Mouse (Mus musculus) erythroblast, embryonic 14.5 days (primary cell): ENCODE data around the gene Efr3b. TPM values are rescaled to one million over a fixed set of nuclear protein-coding genes. Genes with fewer than 3 reads are reported as not detected.

Experiments used
- H3K27me3 ChIP-seq: 2 replicates; pipeline ENCODE4 v1.6.1; 2012; ENCODE audit warnings: inconsistent platforms; ENCODE audit not compliant: control insufficient read depth
- H3K36me3 ChIP-seq: 2 replicates; pipeline ENCODE4 v1.6.1; 2012; ENCODE audit warnings: mild to moderate bottlenecking, inconsistent platforms; ENCODE audit not compliant: control insufficient read depth
- H3K4me1 ChIP-seq: 2 replicates; pipeline ENCODE4 v1.6.1; 2012; ENCODE audit warnings: inconsistent platforms; ENCODE audit not compliant: control insufficient read depth
- H3K4me3 ChIP-seq: replicated peaks from 2 replicates; pipeline ENCODE3; 2012; ENCODE audit warnings: moderate library complexity, mild to moderate bottlenecking, inconsistent platforms
- H3K9me3 ChIP-seq: 2 replicates; pipeline ENCODE4 v1.6.1; 2012; ENCODE audit warnings: low read length, inconsistent platforms, mixed read lengths; ENCODE audit not compliant: control insufficient read depth
- GATA1 ChIP-seq: IDR thresholded peaks from 2 replicates; pipeline ENCODE4 v1.6.1; 2012; ENCODE audit warnings: low read length, inconsistent platforms, mixed read lengths
- TAL1 ChIP-seq: IDR thresholded peaks from 3 replicates; pipeline ENCODE4 v1.6.1; 2012; ENCODE audit warnings: low read length, inconsistent platforms, mixed read lengths
- polyA plus RNA-seq: library from polyadenylated mRNA; stranded (reverse); fragments of >175 nt; gene quantifications from 2 replicates; pipeline ENCODE4 v1.2.3, GENCODE M21; 2012

Efr3b gene
- polyA plus RNA-seq, 1 experiment: not detected

GRCm38 (mm10) chr12:4020505-4020904, 18.2 kb downstream of the Efr3b start:
- Histone ChIP-seq H3K27me3 (no peaks in the 10 kb centered on the region), H3K4me1 (no peaks in the 10 kb centered on the region), H3K4me3 (no peak overlapping the region), H3K9me3 (no peaks in the 10 kb centered on the region), H3K36me3 (no peaks in the 10 kb centered on the region)
- TF ChIP-seq GATA1: no peak
- no peak for TF ChIP-seq TAL1

GRCm38 (mm10) chr12:4016321-4016720, 22.4 kb downstream of the Efr3b start:
- Histone ChIP-seq H3K9me3 (no peaks in the 10 kb centered on the region), H3K36me3 (no peaks in the 10 kb centered on the region), H3K4me1 (no peaks in the 10 kb centered on the region), H3K27me3 (no peaks in the 10 kb centered on the region), H3K4me3 (no peak overlapping the region)
- no peak for TF ChIP-seq GATA1
- no peak for TF ChIP-seq TAL1

GRCm38 (mm10) chr12:4015741-4016140, 23.0 kb downstream of the Efr3b start:
- TF ChIP-seq GATA1 (no peak), TAL1 (no peak)
- Histone ChIP-seq H3K27me3 (no peaks in the 10 kb centered on the region), H3K9me3 (no peaks in the 10 kb centered on the region), H3K4me3 (no peak overlapping the region), H3K36me3 (no peaks in the 10 kb centered on the region), H3K4me1 (no peaks in the 10 kb centered on the region)

GRCm38 (mm10) chr12:4015255-4015654, 23.5 kb downstream of the Efr3b start:
- Histone ChIP-seq H3K4me1 (no peaks in the 10 kb centered on the region), H3K9me3 (no peaks in the 10 kb centered on the region), H3K36me3 (no peaks in the 10 kb centered on the region), H3K27me3 (no peaks in the 10 kb centered on the region), H3K4me3 (no peak overlapping the region)
- TF ChIP-seq TAL1: no peak
- no peak for TF ChIP-seq GATA1

GRCm38 (mm10) chr12:4011715-4012114, 27.0 kb downstream of the Efr3b start:
- no peak overlapping the region for H3K4me3 ChIP-seq
- no peaks in the 10 kb centered on the region for H3K9me3 ChIP-seq
- no peak for TF ChIP-seq GATA1
- TF ChIP-seq TAL1: no peak
- no peaks in the 10 kb centered on the region for H3K4me1 ChIP-seq
- H3K36me3 ChIP-seq: no peaks in the 10 kb centered on the region
- H3K27me3 ChIP-seq: no peaks in the 10 kb centered on the region

- H3K4me1 ChIP-seq: no peaks in the 10 kb centered on the region
- no peaks in the 10 kb centered on the region for H3K9me3 ChIP-seq
- TF ChIP-seq GATA1 (no peak), TAL1 (no peak)
- no peaks in the 10 kb centered on the region for H3K36me3 ChIP-seq
- no peak overlapping the region for H3K4me3 ChIP-seq
- H3K27me3 ChIP-seq: no peaks in the 10 kb centered on the region
Observed at GRCm38 (mm10) chr12:4011301-4011700, 27.4 kb downstream of the Efr3b start.

- no peaks in the 10 kb centered on the region for H3K27me3 ChIP-seq
- H3K9me3 ChIP-seq: no peaks in the 10 kb centered on the region
- H3K4me3 ChIP-seq: no peak overlapping the region
- H3K36me3 ChIP-seq: no peaks in the 10 kb centered on the region
- TF ChIP-seq TAL1 (no peak), GATA1 (no peak)
- H3K4me1 ChIP-seq: no peaks in the 10 kb centered on the region
Observed at GRCm38 (mm10) chr12:4008731-4009130, 30.0 kb downstream of the Efr3b start.

- H3K9me3 ChIP-seq: no peaks in the 10 kb centered on the region
- H3K27me3 ChIP-seq: no peaks in the 10 kb centered on the region
Observed at GRCm38 (mm10) chr12:4007766-4008165, 30.9 kb downstream of the Efr3b start.

GRCm38 (mm10) chr12:4007181-4007580, 31.5 kb downstream of the Efr3b start:
- Histone ChIP-seq H3K36me3 (no peaks in the 10 kb centered on the region), H3K9me3 (no peaks in the 10 kb centered on the region), H3K4me3 (no peak overlapping the region), H3K4me1 (no peaks in the 10 kb centered on the region), H3K27me3 (no peaks in the 10 kb centered on the region)
- TF ChIP-seq GATA1: no peak
- no peak for TF ChIP-seq TAL1

More at GRCm38 (mm10) chr12:4007766-4008165, 30.9 kb downstream of the Efr3b start:
- H3K4me3 ChIP-seq: no peak overlapping the region
- no peaks in the 10 kb centered on the region for H3K4me1 ChIP-seq
- TF ChIP-seq TAL1: no peak
- TF ChIP-seq GATA1: no peak
- no peaks in the 10 kb centered on the region for H3K36me3 ChIP-seq

- TF ChIP-seq GATA1 (no peak), TAL1 (no peak)
- no peaks in the 10 kb centered on the region for H3K27me3 ChIP-seq
- no peak overlapping the region for H3K4me3 ChIP-seq
- H3K36me3 ChIP-seq: no peaks in the 10 kb centered on the region
- H3K4me1 ChIP-seq: no peaks in the 10 kb centered on the region
- H3K9me3 ChIP-seq: no peaks in the 10 kb centered on the region
Observed at GRCm38 (mm10) chr12:4006079-4006478, 32.6 kb downstream of the Efr3b start.
